Mouse (Mus musculus) liver, adult 2 months (tissue): ENCODE results near the gene Dusp8.
"Not testable (repeated sequence)": the region's sequence is repeated elsewhere in the genome, so short reads cannot be mapped to it uniquely, and the experiment has no call there.

Source experiments
- CTCF ChIP-seq: fragments of 200-500 bp; IDR thresholded peaks from 2 replicates; pipeline ENCODE4 v1.5.1; 2011; ENCODE audit warnings: low read depth, low read length, control low read depth
- POLR2A ChIP-seq: fragments of 200-500 bp; IDR thresholded peaks from 2 replicates; pipeline ENCODE4 v1.6.1; 2011; ENCODE audit warnings: low read length, control low read depth; ENCODE audit not compliant: insufficient read depth; ENCODE audit errors: extremely low read depth

GRCm38 (mm10) chr7:142135934-142136333 is 40.3 kb upstream of the Dusp8 start, which contains the start of gene Gm39115:
- not testable (repeated sequence) for TF ChIP-seq CTCF, POLR2A
